Mouse (Mus musculus): Measurements from ENCODE around the gene Col10a1. TPM values are rescaled to one million over a fixed set of nuclear protein-coding genes. Genes with fewer than 3 reads are reported as not detected.

Col10a1 gene
- total RNA-seq, 1 experiment, result 0.09 TPM

DNA sequence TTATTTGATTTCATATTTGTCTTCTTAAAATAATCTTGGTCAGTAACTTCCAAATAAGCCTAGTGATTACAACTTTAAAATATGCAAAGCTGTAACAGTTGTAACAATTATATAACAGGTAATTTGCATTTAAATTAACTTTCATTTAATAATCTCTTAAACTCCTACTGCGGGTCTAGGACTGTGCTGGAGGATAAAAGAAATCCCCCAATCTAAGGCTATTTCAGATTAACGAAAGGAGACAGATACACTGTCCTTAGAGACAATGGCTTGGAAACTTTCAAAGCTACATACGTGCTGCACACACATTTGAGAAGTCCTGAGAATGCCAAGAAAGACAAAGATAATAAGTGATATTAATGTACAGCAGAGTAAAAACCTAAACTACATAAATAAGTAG is 31.5 kb upstream of the Col10a1 start:
- Histone ChIP-seq H3K4me1 (ENCODE audit: control insufficient read depth in 2 of 2, insufficient read depth in 2 of 2, low read length in 2 of 2, poor library complexity in 1 of 2) (no peaks in the 10 kb centered on the region), H3K36me3 (ENCODE audit: control insufficient read depth, insufficient read depth, low read length, poor library complexity, severe bottlenecking) (no peaks in the 10 kb centered on the region), H3K9ac (ENCODE audit: insufficient read depth, low read depth, low read length, poor library complexity, severe bottlenecking) (no peak overlapping the region), H3K9me3 (ENCODE audit: control insufficient read depth, insufficient read depth, low read depth, low read length) (no peaks in the 10 kb centered on the region), H3K27ac (ENCODE audit: insufficient read depth, low read depth, low read length, poor library complexity, severe bottlenecking) (no peak overlapping the region), H3K4me3 (ENCODE audit: insufficient read depth in 1 of 2, low read depth in 1 of 2, low read length in 2 of 2, poor library complexity in 1 of 2, severe bottlenecking in 1 of 2) (no peak overlapping the region)
- no peak for DNase-seq (ENCODE audit: low read depth, low spot score)
- in situ Hi-C loops (cut with MboI; ENCODE audit: low sequenced_read_pairs in 2 of 2, unreplicated experiment in 2 of 2), result no loop called here
- no peak for TF ChIP-seq ZNF384 (IDR thresholded peaks at IDR 0.05; ENCODE audit: low read depth, low read length)

DNA sequence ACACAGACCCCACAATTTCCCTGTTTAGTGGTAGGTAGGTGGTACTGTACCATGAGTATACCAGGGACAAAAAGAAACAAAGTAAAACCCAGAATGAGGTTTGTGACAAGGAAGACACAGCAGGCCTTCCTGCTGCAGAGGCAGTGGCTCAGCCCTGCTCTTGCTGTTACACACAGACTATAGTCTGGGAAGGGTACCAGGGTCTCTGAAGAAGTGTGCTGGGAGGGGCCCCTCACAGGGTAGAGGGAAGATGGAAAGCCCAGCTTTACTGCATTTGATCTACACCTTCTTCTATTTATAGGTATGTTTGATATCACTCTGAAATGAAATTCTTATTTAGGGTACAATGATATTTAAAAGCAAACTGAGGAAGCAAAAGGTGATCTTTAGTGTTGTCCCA is 26.0 kb upstream of the Col10a1 start:
- 0 out of 4 replicates have a peak, but pooled peaks cover 0 to 1% of the 10 kb centered on the region in 2 experiments for H3K4me1 ChIP-seq (ENCODE audit: control insufficient read depth in 2 of 2, insufficient read depth in 2 of 2, low read length in 2 of 2, poor library complexity in 1 of 2)
- H3K27ac ChIP-seq (ENCODE audit: insufficient read depth, low read depth, low read length, poor library complexity, severe bottlenecking), result no peak overlapping the region
- no peak for TF ChIP-seq MAFK (IDR thresholded peaks at IDR 0.05; ENCODE audit: insufficient read depth, low read depth, low read length)
- TF ChIP-seq HCFC1 (IDR thresholded peaks at IDR 0.05; ENCODE audit: borderline replicate concordance, insufficient read depth, low read length), result no peak
- no peak for TF ChIP-seq ZC3H11A (IDR thresholded peaks at IDR 0.05; ENCODE audit: borderline replicate concordance, low read depth, low read length)
- no peak for TF ChIP-seq ZNF384 (IDR thresholded peaks at IDR 0.05; ENCODE audit: low read depth, low read length)
- TF ChIP-seq CHD2 (IDR thresholded peaks at IDR 0.05; ENCODE audit: low read depth, low read length), result no peak
- H3K36me3 ChIP-seq (ENCODE audit: control insufficient read depth, insufficient read depth, low read length, poor library complexity, severe bottlenecking), result no peaks in the 10 kb centered on the region
- in situ Hi-C loops (cut with MboI; ENCODE audit: low sequenced_read_pairs in 2 of 2, unreplicated experiment in 2 of 2), result no loop called here
- H3K4me3 ChIP-seq (ENCODE audit: insufficient read depth in 1 of 2, low read depth in 1 of 2, low read length in 2 of 2, poor library complexity in 1 of 2, severe bottlenecking in 1 of 2), result no peak overlapping the region
- no peak for DNase-seq (ENCODE audit: low read depth, low spot score)
- no peak overlapping the region for H3K9ac ChIP-seq (ENCODE audit: insufficient read depth, low read depth, low read length, poor library complexity, severe bottlenecking)
- no peaks in the 10 kb centered on the region for H3K9me3 ChIP-seq (ENCODE audit: control insufficient read depth, insufficient read depth, low read depth, low read length)

- H3K9ac ChIP-seq (ENCODE audit: insufficient read depth, low read depth, low read length, poor library complexity, severe bottlenecking), result no peak overlapping the region
- in situ Hi-C loops (cut with MboI; ENCODE audit: low sequenced_read_pairs in 2 of 2, unreplicated experiment in 2 of 2), result no loop called here
- DNase-seq (ENCODE audit: low read depth, low spot score), result no peak
Observed at GRCm38 (mm10) chr10:34368138-34368537, 21.6 kb upstream of the Col10a1 start.

DNA sequence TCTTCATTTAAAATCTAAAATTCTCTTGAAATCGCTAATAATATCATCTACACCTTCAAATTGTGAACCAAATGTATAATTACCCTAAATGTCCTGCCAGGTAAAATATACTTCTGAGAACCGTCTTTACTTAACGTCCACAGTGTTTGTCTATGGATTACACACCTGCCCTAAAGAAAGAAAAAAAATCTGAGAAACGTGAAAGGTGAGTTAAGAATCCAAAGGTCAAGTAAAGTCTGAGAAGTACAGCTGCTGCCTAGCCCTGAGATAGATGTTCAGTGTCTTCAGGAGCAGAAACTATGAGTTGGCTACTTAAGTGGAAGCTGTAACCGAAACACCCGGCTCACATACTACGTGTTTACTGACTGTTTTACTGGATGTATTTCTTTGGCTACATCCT is 16.4 kb upstream of the Col10a1 start:
- H3K4me3 ChIP-seq (ENCODE audit: insufficient read depth in 1 of 2, low read depth in 1 of 2, low read length in 2 of 2, poor library complexity in 1 of 2, severe bottlenecking in 1 of 2), result no peak overlapping the region
- H3K36me3 ChIP-seq (ENCODE audit: control insufficient read depth, insufficient read depth, low read length, poor library complexity, severe bottlenecking), result no peaks in the 10 kb centered on the region
- H3K9ac ChIP-seq (ENCODE audit: insufficient read depth, low read depth, low read length, poor library complexity, severe bottlenecking), result no peak overlapping the region
- no peak overlapping the region for H3K27ac ChIP-seq (ENCODE audit: insufficient read depth, low read depth, low read length, poor library complexity, severe bottlenecking)
- no peaks in the 10 kb centered on the region; a peak in 1 of 4 replicates for H3K4me1 ChIP-seq (ENCODE audit: control insufficient read depth in 2 of 2, insufficient read depth in 2 of 2, low read length in 2 of 2, poor library complexity in 1 of 2)
- no peak for DNase-seq (ENCODE audit: low read depth, low spot score)
- no peak for TF ChIP-seq CHD2 (IDR thresholded peaks at IDR 0.05; ENCODE audit: low read depth, low read length)
- no peak for TF ChIP-seq HCFC1 (IDR thresholded peaks at IDR 0.05; ENCODE audit: borderline replicate concordance, insufficient read depth, low read length)
- no peak for TF ChIP-seq ZNF384 (IDR thresholded peaks at IDR 0.05; ENCODE audit: low read depth, low read length)
- TF ChIP-seq MAFK (IDR thresholded peaks at IDR 0.05; ENCODE audit: insufficient read depth, low read depth, low read length), result no peak
- TF ChIP-seq ZC3H11A (IDR thresholded peaks at IDR 0.05; ENCODE audit: borderline replicate concordance, low read depth, low read length), result no peak
- H3K9me3 ChIP-seq (ENCODE audit: control insufficient read depth, insufficient read depth, low read depth, low read length), result no peaks in the 10 kb centered on the region
- in situ Hi-C loops (cut with MboI; ENCODE audit: low sequenced_read_pairs in 2 of 2, unreplicated experiment in 2 of 2), result no loop called here

More at GRCm38 (mm10) chr10:34368138-34368537, 21.6 kb upstream of the Col10a1 start:
- TF ChIP-seq HCFC1 (IDR thresholded peaks at IDR 0.05; ENCODE audit: borderline replicate concordance, insufficient read depth, low read length), result no peak
- TF ChIP-seq ZC3H11A (IDR thresholded peaks at IDR 0.05; ENCODE audit: borderline replicate concordance, low read depth, low read length), result no peak
- TF ChIP-seq ZNF384 (IDR thresholded peaks at IDR 0.05; ENCODE audit: low read depth, low read length), result no peak
- no peak for TF ChIP-seq CHD2 (IDR thresholded peaks at IDR 0.05; ENCODE audit: low read depth, low read length)
- TF ChIP-seq MAFK (IDR thresholded peaks at IDR 0.05; ENCODE audit: insufficient read depth, low read depth, low read length), result no peak
- H3K9me3 ChIP-seq (ENCODE audit: control insufficient read depth, insufficient read depth, low read depth, low read length), result no peaks in the 10 kb centered on the region
- H3K27ac ChIP-seq (ENCODE audit: insufficient read depth, low read depth, low read length, poor library complexity, severe bottlenecking), result no peak overlapping the region
- 0 out of 4 replicates have a peak, but pooled peaks cover 0 to 1% of the 10 kb centered on the region in 2 experiments for H3K4me1 ChIP-seq (ENCODE audit: control insufficient read depth in 2 of 2, insufficient read depth in 2 of 2, low read length in 2 of 2, poor library complexity in 1 of 2)
- H3K4me3 ChIP-seq (ENCODE audit: insufficient read depth in 1 of 2, low read depth in 1 of 2, low read length in 2 of 2, poor library complexity in 1 of 2, severe bottlenecking in 1 of 2), result no peak overlapping the region
- H3K36me3 ChIP-seq (ENCODE audit: control insufficient read depth, insufficient read depth, low read length, poor library complexity, severe bottlenecking), result no peaks in the 10 kb centered on the region

- DNase-seq (ENCODE audit: low read depth, low spot score), result no peak
- no peak overlapping the region for H3K9ac ChIP-seq (ENCODE audit: insufficient read depth, low read depth, low read length, poor library complexity, severe bottlenecking)
Observed at GRCm38 (mm10) chr10:34385636-34386035, 4.1 kb upstream of the Col10a1 start.

More at GRCm38 (mm10) chr10:34385636-34386035, 4.1 kb upstream of the Col10a1 start:
- no peak overlapping the region for H3K4me3 ChIP-seq (ENCODE audit: insufficient read depth in 1 of 2, low read depth in 1 of 2, low read length in 2 of 2, poor library complexity in 1 of 2, severe bottlenecking in 1 of 2)
- in situ Hi-C loops (cut with MboI; ENCODE audit: low sequenced_read_pairs in 2 of 2, unreplicated experiment in 2 of 2), result no loop called here
- H3K4me1 ChIP-seq (ENCODE audit: control insufficient read depth in 2 of 2, insufficient read depth in 2 of 2, low read length in 2 of 2, poor library complexity in 1 of 2), result no peaks in the 10 kb centered on the region
- no peaks in the 10 kb centered on the region for H3K36me3 ChIP-seq (ENCODE audit: control insufficient read depth, insufficient read depth, low read length, poor library complexity, severe bottlenecking)
- no peaks in the 10 kb centered on the region for H3K9me3 ChIP-seq (ENCODE audit: control insufficient read depth, insufficient read depth, low read depth, low read length)
- TF ChIP-seq HCFC1 (IDR thresholded peaks at IDR 0.05; ENCODE audit: borderline replicate concordance, insufficient read depth, low read length), result no peak
- no peak overlapping the region for H3K27ac ChIP-seq (ENCODE audit: insufficient read depth, low read depth, low read length, poor library complexity, severe bottlenecking)
